Mouse (Mus musculus) kidney, adult 8-10 months (tissue): ENCODE data around the gene Map3k1.

Source experiments
- DNase-seq, 2 experiments: peaks; one replicate each; pipeline ENCODE4 v3.0.0; 2022

The Map3k1 gene

GRCm38 (mm10) chr13:111810998-111811628 is 2.3 kb upstream of the Map3k1 start:
- DNase-seq: peak; percentile 76 to 81

GRCm38 (mm10) chr13:111809466-111810228 is 854 bp upstream of the Map3k1 start:
- peak; percentile 73 to 77 for DNase-seq

GRCm38 (mm10) chr13:111808387-111808636 is 481 bp downstream of the Map3k1 start:
- DNase-seq: no peak

DNA sequence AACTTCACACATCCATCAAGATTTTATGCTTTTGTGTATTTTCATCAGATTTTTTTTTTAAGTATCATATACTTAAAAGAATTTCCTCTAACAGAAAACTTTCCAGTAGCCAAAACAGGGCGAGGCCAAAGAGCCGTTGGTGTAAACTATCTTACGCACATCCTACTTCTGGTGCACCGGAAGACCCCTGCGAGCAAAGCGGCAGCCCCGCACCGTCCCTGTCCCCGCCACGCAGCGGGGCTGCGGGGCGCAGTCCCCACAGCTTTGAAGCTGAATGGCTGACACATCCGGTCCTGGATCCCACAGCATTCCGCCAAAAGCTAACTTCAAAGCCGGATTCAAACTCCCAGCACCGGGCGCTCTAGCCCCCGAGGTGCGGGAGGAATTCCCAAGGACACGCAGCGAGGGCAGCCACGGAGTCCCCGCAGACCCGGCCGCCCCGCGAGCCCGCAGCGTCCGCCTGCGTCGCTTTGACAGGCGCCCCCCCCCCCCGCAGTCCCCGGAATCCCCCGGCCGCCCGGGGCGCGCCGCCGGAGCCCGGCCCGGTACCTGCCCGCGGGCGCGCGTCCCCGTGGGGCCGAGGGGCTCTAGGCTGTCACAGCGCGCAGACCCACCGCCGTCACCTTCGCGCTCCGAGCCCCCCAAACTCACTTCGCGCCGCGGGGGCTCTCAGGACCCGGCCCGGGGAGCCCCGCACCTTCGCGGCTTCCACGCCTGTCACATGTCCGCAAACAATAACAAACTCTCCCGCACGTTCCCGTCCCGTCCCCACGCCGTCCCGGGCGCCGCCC is 1.0 kb downstream of the Map3k1 start:
- no peak for DNase-seq

GRCm38 (mm10) chr13:111807105-111807595 is 1.6 kb downstream of the Map3k1 start:
- DNase-seq: no peak

GRCm38 (mm10) chr13:111805738-111806722 is 2.8 kb downstream of the Map3k1 start:
- DNase-seq: no peak

DNA sequence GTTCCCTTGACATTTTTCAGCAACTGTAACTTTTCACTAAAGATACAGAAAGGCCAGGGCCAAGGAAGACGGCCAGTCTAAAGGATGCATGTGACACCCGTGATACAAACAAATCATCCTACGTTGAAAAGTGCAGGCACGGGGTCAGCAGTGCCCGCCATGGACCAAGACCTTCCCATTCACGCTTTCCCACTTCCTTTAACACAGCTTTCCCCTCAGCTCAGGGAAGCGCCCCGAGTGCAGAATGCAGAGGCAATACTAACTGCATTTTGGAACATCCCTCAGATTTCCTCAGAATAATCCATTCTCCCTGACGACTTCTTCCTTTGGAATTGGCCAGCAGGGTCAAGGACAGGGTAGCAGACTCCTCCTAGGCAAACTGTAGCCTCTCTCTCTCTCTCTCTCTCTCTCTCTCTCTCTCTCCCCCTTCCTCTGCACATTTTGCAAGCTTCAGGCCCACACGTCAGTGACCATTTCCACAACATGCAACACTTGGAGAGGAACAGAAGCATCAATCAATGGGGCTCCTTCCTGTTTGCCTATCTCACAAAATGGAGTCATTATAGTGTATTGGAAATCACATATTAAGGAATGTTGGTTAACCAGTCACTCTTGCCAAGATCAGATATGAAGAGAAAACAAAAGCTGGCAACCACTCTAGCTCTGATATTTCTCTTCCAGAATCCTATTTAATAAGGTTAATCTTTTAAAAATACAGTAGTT is 3.7 kb downstream of the Map3k1 start:
- DNase-seq: no peak

- peak; percentile 67 to 79 for DNase-seq
Observed at GRCm38 (mm10) chr13:111804189-111804588, 4.6 kb downstream of the Map3k1 start.

DNA sequence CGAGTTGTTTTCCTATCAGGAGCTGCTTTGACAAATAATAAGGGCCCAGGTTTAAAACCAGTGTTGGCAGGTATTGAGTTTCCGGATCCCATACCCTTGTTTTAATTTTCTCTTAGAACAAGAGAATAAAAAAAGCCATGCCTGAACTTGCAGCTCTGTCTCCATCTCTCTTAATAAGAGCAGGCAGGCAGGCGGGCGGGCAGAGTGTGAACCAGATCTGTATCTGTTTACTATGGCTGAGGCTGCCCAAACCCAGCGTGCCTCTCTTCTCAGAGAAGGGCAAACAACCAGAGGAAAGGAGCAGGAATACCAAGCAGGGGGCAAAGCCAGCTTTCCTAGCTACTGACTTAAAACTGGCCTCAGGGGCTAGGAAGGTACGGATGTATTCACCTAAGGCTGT is 5.3 kb downstream of the Map3k1 start:
- DNase-seq: no peak

- no peak for DNase-seq
Observed at GRCm38 (mm10) chr13:111802900-111803299, 5.9 kb downstream of the Map3k1 start.

DNA sequence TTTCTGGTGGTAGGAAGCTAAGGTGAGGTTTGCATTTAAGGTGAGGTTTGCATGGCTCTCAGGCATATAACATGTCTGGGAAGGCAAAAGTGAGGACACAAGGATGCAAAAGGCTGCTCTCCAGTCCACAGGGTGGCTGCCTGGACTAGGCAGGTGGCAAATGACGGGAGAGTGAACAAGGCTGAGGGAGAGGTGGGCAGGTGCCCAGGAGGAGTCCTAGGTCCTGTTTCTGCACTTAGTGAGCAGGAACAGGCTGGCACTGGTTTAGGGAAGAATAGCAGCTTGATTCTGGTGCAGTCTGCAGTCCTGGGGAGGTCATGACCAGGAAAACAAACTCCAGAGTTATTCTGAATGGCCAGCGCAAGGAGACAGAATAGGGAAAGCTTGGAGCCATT is 6.5 kb downstream of the Map3k1 start:
- DNase-seq: peak; percentile 56 to 75

DNA sequence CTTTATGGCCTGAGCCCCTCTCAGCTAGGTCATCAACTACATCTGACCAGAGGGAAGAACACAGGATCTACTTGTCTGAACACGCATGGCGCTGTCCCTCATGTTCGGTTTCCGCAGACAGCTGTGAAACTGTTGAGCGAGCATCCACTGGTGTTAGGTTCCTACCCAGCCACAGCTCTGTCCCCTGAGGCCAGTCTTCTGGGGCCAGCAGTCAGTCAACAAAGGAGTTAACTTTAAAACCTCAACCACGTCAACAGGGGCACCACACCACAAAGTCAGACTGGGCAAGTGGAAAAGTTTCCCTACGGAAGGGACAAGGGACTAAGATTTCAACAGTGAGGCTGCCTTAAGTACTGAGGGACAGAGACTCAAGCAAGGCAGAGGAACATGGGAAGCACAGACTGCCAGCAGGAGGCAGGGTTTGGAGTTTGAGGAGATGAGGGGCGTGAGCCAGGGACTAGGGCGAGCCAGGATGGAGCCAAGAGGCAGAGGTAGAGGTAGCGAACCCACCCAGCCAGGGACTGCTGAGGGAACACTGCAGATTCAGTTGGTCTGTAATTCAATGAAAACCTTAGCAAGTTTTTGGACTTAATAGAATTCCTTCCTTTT is 7.0 kb downstream of the Map3k1 start:
- DNase-seq: no peak

DNA sequence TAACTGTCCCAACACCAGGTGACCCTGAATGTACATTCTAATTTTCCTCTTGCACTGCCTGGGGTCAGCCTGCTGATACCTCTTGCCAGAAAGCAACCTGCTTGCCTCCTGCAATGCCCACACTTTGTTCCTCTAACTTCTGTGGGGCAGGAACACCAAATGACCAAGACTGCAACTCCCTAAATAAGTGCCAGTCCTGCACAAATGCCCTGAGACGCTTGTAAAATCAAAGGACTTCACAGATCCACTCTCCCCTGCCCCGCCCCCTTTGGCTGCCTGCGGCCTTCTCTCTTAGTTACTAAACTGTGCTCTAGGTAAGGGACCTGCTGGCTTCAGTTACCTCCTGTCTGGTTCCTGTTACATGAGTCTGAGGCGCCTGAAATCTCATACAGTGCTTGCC is 7.9 kb downstream of the Map3k1 start:
- DNase-seq: peak in 1 of 2 experiments; percentile 66

- DNase-seq: peak; percentile 70 to 71
Observed at GRCm38 (mm10) chr13:111798044-111798443, 10.7 kb downstream of the Map3k1 start.

DNA sequence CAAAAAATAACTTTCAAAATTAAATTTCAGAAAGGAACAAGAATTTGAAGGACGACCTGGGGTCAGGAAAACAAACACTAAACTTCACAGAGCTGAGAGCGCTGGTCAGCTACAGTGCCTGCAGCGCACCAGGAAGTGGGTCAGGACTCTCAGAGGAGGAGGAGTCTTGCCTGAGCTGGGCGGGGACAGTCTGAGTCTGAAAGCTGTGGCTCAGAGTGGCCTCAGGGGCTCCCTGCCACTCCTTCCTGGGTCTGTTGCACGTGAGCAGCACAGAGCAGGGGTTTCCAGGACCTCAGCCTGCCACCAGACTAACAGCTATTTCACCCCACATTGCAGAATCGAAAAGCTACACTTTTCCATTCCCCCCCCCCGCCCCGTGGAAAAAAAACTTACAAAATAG is 11.8 kb downstream of the Map3k1 start:
- peak; percentile 80 to 85 for DNase-seq

DNA sequence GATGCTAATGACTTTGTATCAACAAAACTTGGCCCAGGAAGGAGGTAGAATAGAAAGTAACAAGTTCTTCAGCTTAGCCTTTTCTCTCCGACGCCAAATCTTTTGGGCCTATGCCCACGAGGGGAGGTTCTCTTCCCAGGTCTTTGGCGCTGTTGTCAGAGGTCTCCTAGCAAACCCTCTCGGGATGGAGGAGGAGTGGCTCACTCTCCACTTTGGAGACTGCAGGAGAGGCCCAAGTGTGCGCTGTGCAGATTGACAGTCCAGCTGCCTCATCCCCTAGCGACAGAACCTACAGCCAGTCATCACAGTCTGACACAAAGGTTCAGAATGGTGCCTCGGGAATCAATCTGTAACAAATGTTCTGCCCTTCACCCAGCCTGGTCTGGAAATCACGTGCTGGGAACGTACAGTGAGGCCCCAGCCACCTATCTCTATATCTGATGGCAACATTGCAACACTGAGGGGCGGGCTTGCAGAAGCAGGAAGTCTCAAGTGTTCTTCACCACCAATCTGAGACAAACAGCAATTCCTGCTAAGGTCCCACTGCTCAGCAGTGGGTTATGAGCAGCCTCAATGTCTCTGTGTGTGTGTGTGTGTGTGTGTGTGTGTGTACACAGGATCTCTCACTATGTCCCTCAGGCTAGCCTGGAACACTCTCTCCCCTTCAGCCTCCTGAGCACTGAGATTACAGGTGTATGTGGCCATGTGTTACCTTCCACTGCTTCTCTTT is 12.4 kb downstream of the Map3k1 start:
- no peak for DNase-seq

DNA sequence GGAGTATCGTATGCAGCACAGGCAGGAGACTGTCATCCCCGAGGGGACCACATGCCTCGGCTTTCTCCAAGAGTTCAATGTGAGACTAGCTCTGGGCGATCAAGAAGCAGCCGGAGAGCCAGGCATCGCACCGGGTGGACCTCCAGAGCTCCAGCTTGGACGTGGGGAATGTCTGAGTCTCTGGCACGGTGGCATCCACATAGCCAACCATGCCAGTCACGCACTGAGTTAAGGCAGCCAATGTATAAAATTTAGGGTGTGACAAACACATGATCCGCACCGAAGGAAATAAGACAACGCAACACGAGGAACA is 15.9 kb downstream of the Map3k1 start:
- no peak for DNase-seq

DNA sequence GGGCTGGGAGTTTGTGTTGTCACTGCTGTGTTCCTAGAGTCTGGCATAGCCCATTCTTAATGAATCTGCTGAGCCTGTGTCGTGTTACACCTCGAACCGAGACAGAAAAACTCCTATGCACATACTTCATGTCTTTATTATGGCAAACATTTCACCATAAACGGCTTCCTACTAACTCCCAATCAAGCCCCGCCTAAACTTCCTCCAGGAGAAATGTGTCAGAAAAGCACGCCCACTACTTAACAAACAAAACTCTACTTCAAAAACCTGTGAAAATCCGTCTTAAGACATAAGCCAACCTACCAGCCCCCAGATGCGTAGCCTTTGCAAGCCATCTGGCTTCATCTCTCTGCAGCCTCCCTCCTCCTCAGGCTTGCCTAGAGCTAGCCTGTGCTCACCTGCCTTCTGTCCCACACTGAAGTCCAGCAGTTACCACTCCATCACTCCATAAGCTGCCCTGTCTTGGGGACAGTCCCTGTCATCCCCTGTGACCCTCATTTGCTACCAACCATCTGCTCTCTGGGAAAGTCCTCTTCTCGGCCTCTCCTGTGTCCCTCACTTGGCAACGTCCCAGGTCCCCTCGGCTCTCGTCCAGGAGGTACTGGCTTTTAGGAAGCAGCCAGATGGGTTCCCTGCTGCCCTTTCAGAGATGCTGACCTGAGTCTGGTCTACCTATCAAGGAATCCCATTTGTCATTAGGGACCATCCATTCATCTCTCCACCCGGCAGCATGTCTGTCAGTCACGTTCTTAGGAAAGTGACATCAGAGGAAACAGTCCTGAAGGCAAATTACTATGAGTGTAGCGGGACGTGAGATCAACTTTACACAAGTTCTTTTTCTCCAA is 16.4 kb downstream of the Map3k1 start:
- DNase-seq: peak in 1 of 2 experiments; percentile 56

DNA sequence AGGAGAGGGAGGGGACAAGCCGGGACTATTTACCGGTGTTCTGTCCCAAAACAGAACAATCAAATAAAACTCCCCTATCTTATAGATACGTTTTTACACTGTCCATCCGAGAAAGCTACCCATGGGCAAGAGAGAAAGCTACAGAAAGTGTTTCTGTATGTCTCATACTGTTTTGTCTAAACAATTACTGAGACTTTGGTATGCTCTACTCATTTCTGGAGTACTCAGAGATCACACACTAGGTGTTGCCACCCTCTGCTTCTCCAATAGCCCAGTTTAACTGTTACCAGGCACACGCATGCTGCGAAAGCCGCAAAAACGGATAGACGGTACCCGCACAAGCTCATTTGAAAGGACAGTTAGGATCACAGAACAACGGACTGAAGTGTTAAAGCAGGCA is 17.2 kb downstream of the Map3k1 start:
- DNase-seq: no peak
